Mouse (Mus musculus) liver (tissue): ENCODE results near the gene Skap2.

Source experiments
- DNase-seq: peaks from one replicate; pipeline ENCODE4 v3.0.0-alpha.2; 2020; ENCODE audit warnings: mixed read lengths

Skap2 gene

GRCm38 (mm10) chr6:51886902-51887431, 125.4 kb downstream of the Skap2 start:
- DNase-seq, result no peak

- no peak for DNase-seq
Observed at GRCm38 (mm10) chr6:51882880-51883274, 129.5 kb downstream of the Skap2 start.

- DNase-seq, result peak; percentile 2
Observed at GRCm38 (mm10) chr6:51882266-51882879, 130.0 kb downstream of the Skap2 start.

GRCm38 (mm10) chr6:51881181-51881968, 131.0 kb downstream of the Skap2 start:
- DNase-seq, result peak; percentile 36

- DNase-seq, result peak; percentile 34
Observed at GRCm38 (mm10) chr6:51880778-51881177, 131.6 kb downstream of the Skap2 start.

- DNase-seq, result no peak
Observed at GRCm38 (mm10) chr6:51878551-51878950, 133.8 kb downstream of the Skap2 start.

- peak; percentile 23 for DNase-seq
Observed at GRCm38 (mm10) chr6:51876841-51877553, 135.4 kb downstream of the Skap2 start.

GRCm38 (mm10) chr6:51875884-51876626, 136.3 kb downstream of the Skap2 start:
- peak; percentile 8 for DNase-seq

- DNase-seq, result no peak
Observed at GRCm38 (mm10) chr6:51874035-51874434, 138.3 kb downstream of the Skap2 start.

GRCm38 (mm10) chr6:51871135-51871534, 141.2 kb downstream of the Skap2 start:
- no peak for DNase-seq

- DNase-seq, result no peak
Observed at GRCm38 (mm10) chr6:51870294-51870693, 142.1 kb downstream of the Skap2 start.

- no peak for DNase-seq
Observed at GRCm38 (mm10) chr6:51866596-51866995, 145.8 kb downstream of the Skap2 start.

- no peak for DNase-seq
Observed at GRCm38 (mm10) chr6:51863508-51863907, 148.8 kb downstream of the Skap2 start.

- no peak for DNase-seq
Observed at GRCm38 (mm10) chr6:51860300-51860699, 152.0 kb downstream of the Skap2 start.

GRCm38 (mm10) chr6:51857821-51858220, 154.5 kb downstream of the Skap2 start:
- DNase-seq, result peak; percentile 89

GRCm38 (mm10) chr6:51853291-51853690, 159.1 kb downstream of the Skap2 start:
- DNase-seq, result no peak

- peak; percentile 10 for DNase-seq
Observed at GRCm38 (mm10) chr6:51852643-51853042, 159.7 kb downstream of the Skap2 start.

- DNase-seq, result no peak
Observed at GRCm38 (mm10) chr6:51851544-51851943, 160.8 kb downstream of the Skap2 start.

- no peak for DNase-seq
Observed at GRCm38 (mm10) chr6:51850030-51850817, 162.1 kb downstream of the Skap2 start.

- no peak for DNase-seq
Observed at GRCm38 (mm10) chr6:51849561-51849960, 162.8 kb downstream of the Skap2 start.

- DNase-seq, result no peak
Observed at GRCm38 (mm10) chr6:51844106-51844505, 168.2 kb downstream of the Skap2 start.

- DNase-seq, result no peak
Observed at GRCm38 (mm10) chr6:51843081-51843480, 169.3 kb downstream of the Skap2 start.
